Mouse (Mus musculus) ZHBTc4 (cell line): Measurements from ENCODE around the gene Muc13.

Source experiments
- DNase-seq: peaks from one replicate; pipeline ENCODE4 v3.0.0-alpha.2; 2011; ENCODE audit warnings: low read depth, low spot score

The Muc13 gene

GRCm38 (mm10) chr16:33863208-33863751 is 69.4 kb downstream of the Muc13 start:
- DNase-seq, result no peak
